Mouse (Mus musculus): ENCODE data around the gene Creg1. TPM values are rescaled to one million over a fixed set of nuclear protein-coding genes. Genes with fewer than 3 reads are reported as not detected.

Creg1 gene
- polyA plus RNA-seq, 1 experiment from 2014 or later: 23.8 TPM

- Histone ChIP-seq H3K27ac (no peak overlapping the region), H3K9ac (replicated peaks) (no peak overlapping the region), H3K4me3 (replicated peaks) (no peak overlapping the region), H3K4me1 (replicated peaks) (peaks cover 32% of the 10 kb centered on the region), H3K9me3 (no peaks in the 10 kb centered on the region), H3K4me2 (replicated peaks) (no peak overlapping the region), H3K36me3 (no peaks in the 10 kb centered on the region), H3K27me3 (peaks cover 47% of the 10 kb centered on the region)
- ATAC-seq: no peak
- 82% methylated on average over 4 of the region's 4 CpGs for WGBS
Observed at GRCm38 (mm10) chr1:165819147-165819546, 55.6 kb downstream of the Creg1 start.

- Histone ChIP-seq H3K4me1 (replicated peaks) (peaks cover 15% of the 10 kb centered on the region), H3K36me3 (no peaks in the 10 kb centered on the region), H3K9ac (replicated peaks) (no peak overlapping the region), H3K27ac (no peak overlapping the region), H3K4me2 (replicated peaks) (no peak overlapping the region), H3K9me3 (no peaks in the 10 kb centered on the region), H3K27me3 (peaks cover 37% of the 10 kb centered on the region), H3K4me3 (replicated peaks) (no peak overlapping the region)
- WGBS: 94% methylated on average over 2 of the region's 2 CpGs
- no peak for ATAC-seq
Observed at GRCm38 (mm10) chr1:165822031-165822430, 58.5 kb downstream of the Creg1 start.

Other genes with a start within 250 kb of the Creg1 start
- 135 and 147 TPM in 2 replicates for gene Mpzl1, start 129.2 kb upstream of the Creg1 start, polyA plus RNA-seq (2015; fragmentation: Nextera tagmentation; extraction: Ambion mirVana)
- gene Rcsd1, start 54.0 kb upstream of the Creg1 start, polyA plus RNA-seq (2015; fragmentation: Nextera tagmentation; extraction: Ambion mirVana): 8.0 and 8.3 TPM in 2 replicates
- 1.6 and 2.2 TPM in 2 replicates for gene Cd247, start 24.9 kb downstream of the Creg1 start, polyA plus RNA-seq (2015; fragmentation: Nextera tagmentation; extraction: Ambion mirVana)
- 26.0 and 27.7 TPM in 2 replicates for gene Pou2f1, start 238.9 kb downstream of the Creg1 start, polyA plus RNA-seq (2015; fragmentation: Nextera tagmentation; extraction: Ambion mirVana)

All from midbrain, embryonic 13.5 days (tissue).